ENCODE assay signal across 9 mouse cellular contexts in genomic region chr10:59814505-59815155, GRCm38 (mm10).
DNase-seq lines count a peak whose midpoint lies in the region; ATAC-seq lines count a peak whose summit lies in the region.
"Had no signal": no experiment of that assay in that cellular context is flagged by ENCODE, and none has a peak within 500 bp of the region (broad histone marks: within the 10 kb centered on the region; RNA-seq: fewer than 3 reads in every experiment).

No protein-coding gene starts in this region.

- ATAC-seq in limb, embryonic 11.5 days (ENCODE audit: insufficient number of reproducible peaks, low FRiP score, low TSS enrichment, low read depth) = no peak
- no peak for ATAC-seq in frontal cortex, adult (ENCODE audit: low TSS enrichment)

- no peaks in the 10 kb centered on the region for H3K27me3 ChIP-seq in limb, embryonic 11.5 days (ENCODE audit: control insufficient read depth, insufficient read depth, low read length)
- H3K27me3 ChIP-seq: hindbrain, embryonic 15.5 days had no signal

- no peaks in the 10 kb centered on the region for H3K9me3 ChIP-seq in limb, embryonic 11.5 days (ENCODE audit: control insufficient read depth, low read length)
- H3K9me3 ChIP-seq: hindbrain, embryonic 15.5 days had no signal

- no peak overlapping the region for H3K9ac ChIP-seq in limb, embryonic 11.5 days (ENCODE audit: low read length)
- H3K9ac ChIP-seq: hindbrain, embryonic 15.5 days had no signal

- H3K4me3 ChIP-seq in limb, embryonic 11.5 days (ENCODE audit: low read depth, low read length) = no peak overlapping the region
- H3K4me3 ChIP-seq: hindbrain, embryonic 15.5 days had no signal

- 74% methylated on average over 7 of the region's 7 CpGs for WGBS in limb, embryonic 11.5 days

- H3K4me2 ChIP-seq in limb, embryonic 11.5 days (ENCODE audit: low read depth, severe bottlenecking) = no peak overlapping the region
- H3K4me2 ChIP-seq: hindbrain, embryonic 15.5 days had no signal

- no peaks in the 10 kb centered on the region for H3K36me3 ChIP-seq in limb, embryonic 11.5 days (ENCODE audit: control insufficient read depth, insufficient read depth, low read length)
- H3K36me3 ChIP-seq: hindbrain, embryonic 15.5 days had no signal

- peak; percentile 47 to 60 for DNase-seq in layer of hippocampus, postnatal 10 days (ENCODE audit: low spot score in 2 of 2)
- DNase-seq in layer of hippocampus, postnatal 36 days = no peak
- peak; percentile 33 for DNase-seq in MEL-GATA-1-ER (ENCODE audit: extremely low read depth, low read depth)
- DNase-seq in c-Kit-negative CD71-positive TER-119-positive erythroid progenitor cells, embryonic 14.5 days (ENCODE audit: low read depth, low spot score) = peak; percentile 58
- DNase-seq in gastrocnemius, adult 8-10 months (ENCODE audit: low spot score in 2 of 2) = peak; percentile 27 to 33
- DNase-seq in limb, embryonic 11.5 days (ENCODE audit: low spot score) = peak; percentile 53
- peak; percentile 34 for DNase-seq in naive thymus-derived CD4-positive, alpha-beta T cell, adult 2 months (ENCODE audit: low read depth)

- H3K27ac ChIP-seq in limb, embryonic 11.5 days (replicated peaks; ENCODE audit: low read depth, low read length) = no peak overlapping the region
- H3K27ac ChIP-seq: hindbrain, embryonic 15.5 days had no signal

- no peaks in the 10 kb centered on the region for H3K4me1 ChIP-seq in limb, embryonic 11.5 days (ENCODE audit: control insufficient read depth, insufficient read depth, low read length)

Comparison
In these comparisons a context has a peak if more than half of its experiments do, and no peak if none do; other contexts are left out.
1. DNase-seq: peak in layer of hippocampus, postnatal 10 days (2 of 2), MEL-GATA-1-ER (single experiment), c-Kit-negative CD71-positive TER-119-positive erythroid progenitor cells, embryonic 14.5 days (single experiment), gastrocnemius, adult 8-10 months (2 of 2), limb, embryonic 11.5 days (single experiment) and naive thymus-derived CD4-positive, alpha-beta T cell, adult 2 months (single experiment); none in layer of hippocampus, postnatal 36 days (0 of 2).